Comparison of ENCODE assay signal across 9 mouse cellular contexts in genomic region chr1:21002246-21003142, GRCm38 (mm10). TPM values are rescaled to one million over a fixed set of nuclear protein-coding genes. Genes with fewer than 3 reads are reported as not detected.
DNase-seq lines count a peak whose midpoint lies in the region; ATAC-seq lines count a peak whose summit lies in the region.
"Had no signal": no experiment of that assay in that cellular context is flagged by ENCODE, and none has a peak within 500 bp of the region (broad histone marks: within the 10 kb centered on the region; RNA-seq: fewer than 3 reads in every experiment).

No protein-coding gene starts in this region.

- peak; percentile 27; the same call in 1 of the 2 replicates for ATAC-seq in neural tube, embryonic 13.5 days (ENCODE audit: low read depth)
- ATAC-seq in embryonic facial prominence, embryonic 14.5 days (ENCODE audit: low read depth): no peak; the same call in 1 of the 2 replicates
- peak; percentile 34; the same call in 1 of the 2 replicates for ATAC-seq in neural tube, embryonic 15.5 days (ENCODE audit: low FRiP score)
- ATAC-seq in inflammation-experienced regulatory T-cells, adult 6 months: no peak

- 0 out of 2 replicates have a peak, but pooled peaks cover 9% of the 10 kb centered on the region for H3K36me3 ChIP-seq in neural tube, embryonic 13.5 days
- H3K36me3 ChIP-seq in embryonic facial prominence, embryonic 14.5 days (ENCODE audit: control insufficient read depth, insufficient read depth, low read length): peaks cover 80% of the 10 kb centered on the region
- no peaks in the 10 kb centered on the region for H3K36me3 ChIP-seq in neural tube, embryonic 15.5 days

- H3K27ac ChIP-seq in neural tube, embryonic 13.5 days (replicated peaks): no peak overlapping the region
- H3K27ac ChIP-seq in embryonic facial prominence, embryonic 14.5 days (replicated peaks; ENCODE audit: low read depth, low read length): no peak overlapping the region
- H3K27ac ChIP-seq in neural tube, embryonic 15.5 days (replicated peaks): no peak overlapping the region

- no peaks in the 10 kb centered on the region for H3K9me3 ChIP-seq in neural tube, embryonic 13.5 days
- H3K9me3 ChIP-seq in embryonic facial prominence, embryonic 14.5 days (ENCODE audit: control insufficient read depth, low read length): no peaks in the 10 kb centered on the region
- H3K9me3 ChIP-seq in neural tube, embryonic 15.5 days (replicated peaks): no peaks in the 10 kb centered on the region
- H3K9me3 ChIP-seq: megakaryocyte, embryonic 14.5 days had no signal

- DNase-seq in neural tube, embryonic 10.5 days (ENCODE audit: extremely low spot score, low spot score): no peak
- DNase-seq in embryonic facial prominence, embryonic 14.5 days (ENCODE audit: low spot score): peak; percentile 41
- peak; percentile 35 for DNase-seq in heart, postnatal 4 days
- no peak for DNase-seq in adrenal gland, postnatal 36 days
- no peak for DNase-seq in T-cell, adult 2 months (ENCODE audit: low spot score)

- no peak overlapping the region for H3K4me3 ChIP-seq in neural tube, embryonic 13.5 days
- H3K4me3 ChIP-seq in embryonic facial prominence, embryonic 14.5 days (ENCODE audit: low read depth, low read length): no peak overlapping the region
- H3K4me3 ChIP-seq in neural tube, embryonic 15.5 days (replicated peaks): no peak overlapping the region
- H3K4me3 ChIP-seq: megakaryocyte, embryonic 14.5 days had no signal

- H3K9ac ChIP-seq in neural tube, embryonic 13.5 days: no peak overlapping the region
- H3K9ac ChIP-seq in embryonic facial prominence, embryonic 14.5 days (ENCODE audit: low read depth, low read length): no peak overlapping the region
- H3K9ac ChIP-seq in neural tube, embryonic 15.5 days (replicated peaks): no peak overlapping the region

- 87% methylated on average over 14 of the region's 14 CpGs for WGBS in neural tube, embryonic 13.5 days
- 83% methylated on average over 14 of the region's 14 CpGs for WGBS in embryonic facial prominence, embryonic 14.5 days
- 78% methylated on average over 14 of the region's 14 CpGs for WGBS in neural tube, embryonic 15.5 days

- no peaks in the 10 kb centered on the region for H3K27me3 ChIP-seq in neural tube, embryonic 13.5 days
- H3K27me3 ChIP-seq in embryonic facial prominence, embryonic 14.5 days (replicated peaks; ENCODE audit: control insufficient read depth, insufficient read depth, low read length): no peaks in the 10 kb centered on the region
- H3K27me3 ChIP-seq in neural tube, embryonic 15.5 days (replicated peaks): no peaks in the 10 kb centered on the region

- no peak overlapping the region for H3K4me2 ChIP-seq in neural tube, embryonic 13.5 days
- no peak overlapping the region for H3K4me2 ChIP-seq in embryonic facial prominence, embryonic 14.5 days (ENCODE audit: low read depth, low read length)
- no peak overlapping the region for H3K4me2 ChIP-seq in neural tube, embryonic 15.5 days

- 0 out of 2 replicates have a peak, but pooled peaks cover 5% of the 10 kb centered on the region for H3K4me1 ChIP-seq in neural tube, embryonic 13.5 days (replicated peaks)
- no peaks in the 10 kb centered on the region for H3K4me1 ChIP-seq in embryonic facial prominence, embryonic 14.5 days (ENCODE audit: control insufficient read depth, insufficient read depth, low read length)
- no peaks in the 10 kb centered on the region for H3K4me1 ChIP-seq in neural tube, embryonic 15.5 days

RNA-seq across cellular contexts. Expression of gene Efhc1, which starts 51.1 kb away (rescaled TPM):
- 1.8 and 2.0 TPM in 2 replicates for polyA plus RNA-seq in neural tube, embryonic 13.5 days (2015; fragmentation: Nextera tagmentation; extraction: Ambion mirVana)
- 5.7 and 10.6 TPM in 2 replicates for polyA plus RNA-seq in embryonic facial prominence, embryonic 14.5 days (2014; fragmentation: Nextera tagmentation; extraction: Ambion mirVana)
- 1 to 10 TPM in 1 of 2 experiments, under 1 TPM in 1; 0.60 to 1.0 TPM for total RNA-seq in heart, postnatal 4 days (2021)
- 1.3 and 1.9 TPM in 2 replicates for polyA plus RNA-seq in neural tube, embryonic 15.5 days (2015; fragmentation: Nextera tagmentation; extraction: Ambion mirVana)
- under 1 TPM; 0.47 to 0.87 (median 0.70) TPM for polyA plus RNA-seq in inflammation-experienced regulatory T-cells, adult 6 months (2017; shearing (Covaris generic))
- total RNA-seq in adrenal gland, postnatal 36 days (2021): 1 to 10 TPM; 1.1 to 1.6 TPM

Comparison
In these comparisons a context has a peak if more than half of its experiments do, and no peak if none do; other contexts are left out.
1. ATAC-seq: peak in neural tube, embryonic 13.5 days (single experiment) and neural tube, embryonic 15.5 days (single experiment); none in embryonic facial prominence, embryonic 14.5 days (single experiment) and inflammation-experienced regulatory T-cells, adult 6 months (single experiment).
2. DNase-seq: peak in embryonic facial prominence, embryonic 14.5 days (single experiment) and heart, postnatal 4 days (single experiment); none in neural tube, embryonic 10.5 days (single experiment), adrenal gland, postnatal 36 days (0 of 2) and T-cell, adult 2 months (single experiment).